Mouse (Mus musculus) T-helper 2 cell (primary cell): Measurements from ENCODE around the gene Akr7a5.

Experiments used
- in situ Hi-C: fragments of 300-600 bp; cut with MboI, MseI; formaldehyde crosslinking; loops from one replicate; pipeline ENCODE4 v1.15.1; 2025; ENCODE audit warnings: high pct_unique_total_duplicates

Gene Akr7a5

GRCm38 (mm10) chr4:139297566-139297965 is 13.0 kb upstream of the Akr7a5 start:
- in situ Hi-C loops, result no loop called here

GRCm38 (mm10) chr4:139298671-139299366 is 11.7 kb upstream of the Akr7a5 start:
- in situ Hi-C loops, result no loop called here

GRCm38 (mm10) chr4:139301780-139302179 is 8.8 kb upstream of the Akr7a5 start:
- in situ Hi-C loops, result no loop called here

- in situ Hi-C loops, result no loop called here
Measured at GRCm38 (mm10) chr4:139302241-139302640, 8.3 kb upstream of the Akr7a5 start.

- in situ Hi-C loops, result no loop called here
Measured at GRCm38 (mm10) chr4:139305521-139305920, 5.0 kb upstream of the Akr7a5 start.

- in situ Hi-C loops, result no loop called here
Measured at GRCm38 (mm10) chr4:139307916-139308315, 2.6 kb upstream of the Akr7a5 start.

GRCm38 (mm10) chr4:139309651-139310050 is 893 bp upstream of the Akr7a5 start:
- in situ Hi-C loops, result no loop called here

GRCm38 (mm10) chr4:139310899-139311701 is 556 bp downstream of the Akr7a5 start:
- in situ Hi-C loops, result no loop called here

- in situ Hi-C loops, result no loop called here
Measured at GRCm38 (mm10) chr4:139311707-139312106, 1.2 kb downstream of the Akr7a5 start.

GRCm38 (mm10) chr4:139312632-139313031 is 2.1 kb downstream of the Akr7a5 start:
- in situ Hi-C loops, result no loop called here

- in situ Hi-C loops, result no loop called here
Measured at GRCm38 (mm10) chr4:139318449-139318848, 7.9 kb downstream of the Akr7a5 start.

GRCm38 (mm10) chr4:139319740-139320139 is 9.2 kb downstream of the Akr7a5 start:
- in situ Hi-C loops, result no loop called here

- in situ Hi-C loops, result loop anchor here (10.0 kb wide), 1 partner anchor 1116 kb away; the partner anchor contains the start of gene Hp1bp3
Measured at GRCm38 (mm10) chr4:139330605-139331004, 20.1 kb downstream of the Akr7a5 start.

- in situ Hi-C loops, result loop anchor here (10.0 kb wide), 1 partner anchor 1120 kb away; the partner anchor contains the start of gene Hp1bp3
Measured at GRCm38 (mm10) chr4:139334631-139335295, 24.2 kb downstream of the Akr7a5 start.

- in situ Hi-C loops, result loop anchor here (10.0 kb wide), 1 partner anchor 1121 kb away; the partner anchor contains the start of gene Hp1bp3
Measured at GRCm38 (mm10) chr4:139335507-139335906, 25.0 kb downstream of the Akr7a5 start.

GRCm38 (mm10) chr4:139336822-139337483 is 26.4 kb downstream of the Akr7a5 start:
- in situ Hi-C loops, result loop anchor here (10.0 kb wide), 1 partner anchor 1122 kb away; the partner anchor contains the start of gene Hp1bp3

- in situ Hi-C loops, result loop anchor here (10.0 kb wide), 1 partner anchor 1123 kb away; the partner anchor contains the start of gene Hp1bp3
Measured at GRCm38 (mm10) chr4:139338145-139338544, 27.6 kb downstream of the Akr7a5 start.

- in situ Hi-C loops, result no loop called here
Measured at GRCm38 (mm10) chr4:139340835-139341234, 30.3 kb downstream of the Akr7a5 start.

- in situ Hi-C loops, result no loop called here
Measured at GRCm38 (mm10) chr4:139341556-139342233, 31.2 kb downstream of the Akr7a5 start.

- in situ Hi-C loops, result no loop called here
Measured at GRCm38 (mm10) chr4:139343718-139344117, 33.2 kb downstream of the Akr7a5 start.
